Mouse (Mus musculus) intestine, embryonic 14.5 days (tissue): ENCODE results near the gene Mmadhc. TPM values are rescaled to one million over a fixed set of nuclear protein-coding genes. Genes with fewer than 3 reads are reported as not detected.

Experiments
- ATAC-seq: fragments of 200-750 bp; cut with Nextera tagmentation; replicated peaks from 2 replicates; pipeline ENCODE4 v1.8.0; 2017; ENCODE audit warnings: low read depth, moderate number of reproducible peaks, moderate TSS enrichment, moderate library complexity; ENCODE audit not compliant: low FRiP score, low TSS enrichment
- DNase-seq: peaks from one replicate; pipeline ENCODE4 v3.0.0-alpha.2; 2018; ENCODE audit warnings: low spot score
- H3K27ac ChIP-seq: fragments of 300-500 bp; sonication (generic); 2 replicates; pipeline ENCODE4 v1.5.1; 2014; ENCODE audit warnings: low read depth, mild to moderate bottlenecking, control low read depth
- H3K27me3 ChIP-seq: fragments of 300-500 bp; sonication (generic); replicated peaks from 2 replicates; pipeline ENCODE4 v1.6.1; 2014; ENCODE audit warnings: low read length, control low read depth; ENCODE audit not compliant: control insufficient read depth, insufficient read depth
- H3K36me3 ChIP-seq: fragments of 300-500 bp; sonication (generic); 2 replicates; pipeline ENCODE4 v1.6.1; 2014; ENCODE audit warnings: low read length, control low read depth; ENCODE audit not compliant: control insufficient read depth, insufficient read depth
- H3K4me1 ChIP-seq: fragments of 300-500 bp; sonication (generic); replicated peaks from 2 replicates; pipeline ENCODE4 v1.6.1; 2014; ENCODE audit warnings: low read length, control low read depth, mixed read lengths; ENCODE audit not compliant: control insufficient read depth, insufficient read depth
- H3K4me2 ChIP-seq: fragments of 300-500 bp; sonication (generic); 2 replicates; pipeline ENCODE4 v1.6.1; 2014; ENCODE audit warnings: low read length
- H3K4me3 ChIP-seq: fragments of 300-500 bp; sonication (generic); 2 replicates; pipeline ENCODE4 v1.5.1; 2014; ENCODE audit warnings: low read depth, low read length, control low read depth, mixed read lengths
- H3K9ac ChIP-seq: fragments of 300-500 bp; sonication (generic); 2 replicates; pipeline ENCODE4 v1.6.1; 2014; ENCODE audit warnings: mild to moderate bottlenecking, low read length
- H3K9me3 ChIP-seq: fragments of 300-500 bp; sonication (generic); 2 replicates; pipeline ENCODE4 v1.6.1; 2016; ENCODE audit warnings: low read length, control low read depth; ENCODE audit not compliant: control insufficient read depth
- WGBS: fragments of 180-500 bp; shearing (Covaris S2); extraction: QIAGEN DNeasy Blood & Tissue Kit; methylation state at CpG from one replicate; pipeline ENCODE4 v1.1.7; 2014; 5-methylcytosine and 5-hydroxymethylcytosine counted together
- polyA plus RNA-seq: library from polyadenylated mRNA; unstranded; fragments of >200 nt; fragmentation: Nextera tagmentation; extraction: Ambion mirVana; gene quantifications from 2 replicates; pipeline ENCODE4 v1.2.1, GENCODE M21; 2014

The Mmadhc gene
- polyA plus RNA-seq, 1 experiment from 2014 or later = 147 TPM

DNA sequence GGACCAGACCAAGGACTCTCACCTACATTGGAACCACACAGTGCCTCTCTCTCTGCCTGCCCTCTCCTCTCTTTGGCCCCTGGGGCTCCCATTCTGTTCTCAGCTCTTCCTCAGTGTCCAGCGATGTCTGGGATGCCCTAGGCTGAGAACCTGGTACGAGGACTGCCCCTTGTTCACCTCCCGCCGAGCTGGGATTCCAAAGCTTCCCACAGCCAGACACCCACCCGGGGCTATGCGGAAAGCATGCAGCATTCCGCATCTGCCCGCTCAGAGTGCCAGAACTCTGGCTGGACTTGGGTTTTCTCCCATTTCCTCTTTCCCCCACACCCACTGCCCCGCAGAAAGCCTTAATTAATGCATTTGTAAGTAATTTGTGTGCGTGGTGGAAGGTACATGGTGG, 19.9 kb downstream of the Mmadhc start:
- no peaks in the 10 kb centered on the region for H3K4me1 ChIP-seq
- no peak overlapping the region for H3K9ac ChIP-seq
- no peak overlapping the region for H3K27ac ChIP-seq
- ATAC-seq = no peak
- DNase-seq = no peak
- WGBS = 64% methylated on average over 10 of the region's 10 CpGs
- H3K4me2 ChIP-seq = no peak overlapping the region
- H3K4me3 ChIP-seq = no peak overlapping the region
- peaks cover 34% of the 10 kb centered on the region for H3K36me3 ChIP-seq
- no peaks in the 10 kb centered on the region for H3K9me3 ChIP-seq
- no peaks in the 10 kb centered on the region for H3K27me3 ChIP-seq

DNA sequence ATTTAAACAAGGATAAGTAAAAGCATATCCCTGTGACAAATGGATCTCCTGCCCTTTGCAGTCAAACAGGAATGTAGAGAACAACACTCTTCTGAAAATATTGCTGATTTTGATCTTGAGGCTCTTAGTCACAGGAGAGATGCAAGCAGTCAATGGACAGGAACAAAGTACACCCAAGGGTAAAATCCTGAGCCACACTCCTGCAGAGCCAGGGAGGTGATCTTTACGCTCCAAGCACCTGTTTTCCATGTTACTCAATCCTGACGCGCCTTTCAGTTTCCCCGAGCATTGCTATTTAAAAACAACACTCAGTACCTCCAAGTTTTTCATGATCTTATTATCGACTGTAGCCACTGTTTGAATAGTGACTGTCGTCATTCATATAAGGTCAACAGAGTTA, 23.2 kb downstream of the Mmadhc start:
- H3K27ac ChIP-seq = no peak overlapping the region
- no peaks in the 10 kb centered on the region for H3K27me3 ChIP-seq
- no peak overlapping the region for H3K4me2 ChIP-seq
- WGBS = 70% methylated on average over 6 of the region's 6 CpGs
- DNase-seq = no peak
- ATAC-seq = no peak
- peaks cover 6% of the 10 kb centered on the region for H3K36me3 ChIP-seq
- no peaks in the 10 kb centered on the region for H3K9me3 ChIP-seq
- H3K4me3 ChIP-seq = no peak overlapping the region
- H3K9ac ChIP-seq = no peak overlapping the region
- no peaks in the 10 kb centered on the region for H3K4me1 ChIP-seq

DNA sequence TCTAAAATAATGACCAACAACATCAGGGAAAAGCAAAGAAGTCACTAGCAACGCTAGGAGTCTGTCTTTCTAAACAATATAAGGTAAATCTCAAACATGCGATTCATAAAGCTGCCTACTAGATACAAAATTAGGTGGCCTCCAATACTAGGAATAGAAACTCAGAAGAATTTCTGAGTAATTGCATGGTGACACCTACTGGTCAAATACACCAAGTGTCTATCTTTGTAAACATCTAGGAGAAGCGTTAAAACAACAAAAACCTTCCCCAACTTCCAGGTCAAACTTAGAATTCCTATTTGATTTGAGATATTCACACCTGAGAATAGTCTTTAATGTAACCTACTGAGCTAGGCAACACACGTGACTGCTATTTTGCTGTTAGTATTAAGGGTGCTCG, 24.4 kb downstream of the Mmadhc start:
- Histone ChIP-seq H3K36me3 (no peaks in the 10 kb centered on the region), H3K27ac (no peak overlapping the region), H3K4me1 (no peaks in the 10 kb centered on the region), H3K4me2 (no peak overlapping the region), H3K4me3 (no peak overlapping the region), H3K9ac (no peak overlapping the region), H3K27me3 (no peaks in the 10 kb centered on the region), H3K9me3 (no peaks in the 10 kb centered on the region)
- WGBS = 40% methylated on average over 5 of the region's 5 CpGs
- DNase-seq (no peak), ATAC-seq (no peak)

DNA sequence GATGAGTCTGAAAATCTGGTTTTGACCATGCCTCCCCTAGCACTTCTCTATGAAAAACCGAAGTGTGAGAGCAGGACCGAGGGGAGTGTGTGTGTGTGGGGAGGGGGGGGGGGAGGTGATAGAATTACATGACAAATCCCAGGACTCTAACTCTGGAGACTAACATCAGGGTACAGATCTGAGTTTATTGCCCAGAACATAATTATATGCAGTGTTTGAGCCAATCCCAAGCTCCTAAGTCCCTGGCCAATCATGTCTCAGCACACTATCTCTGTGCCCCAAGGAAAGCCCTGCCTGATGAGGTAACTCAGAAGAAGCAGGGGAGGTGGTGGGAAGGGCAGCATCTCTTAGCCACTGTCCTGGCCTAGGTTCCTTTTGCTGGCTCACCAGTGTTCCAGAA, 28.1 kb downstream of the Mmadhc start:
- Histone ChIP-seq H3K36me3 (no peaks in the 10 kb centered on the region), H3K27ac (no peak overlapping the region), H3K9ac (no peak overlapping the region), H3K4me1 (no peaks in the 10 kb centered on the region), H3K4me3 (no peak overlapping the region), H3K27me3 (no peaks in the 10 kb centered on the region), H3K4me2 (no peak overlapping the region), H3K9me3 (no peaks in the 10 kb centered on the region)
- WGBS = 24% methylated on average over 2 of the region's 2 CpGs
- DNase-seq (no peak), ATAC-seq (no peak)

DNA sequence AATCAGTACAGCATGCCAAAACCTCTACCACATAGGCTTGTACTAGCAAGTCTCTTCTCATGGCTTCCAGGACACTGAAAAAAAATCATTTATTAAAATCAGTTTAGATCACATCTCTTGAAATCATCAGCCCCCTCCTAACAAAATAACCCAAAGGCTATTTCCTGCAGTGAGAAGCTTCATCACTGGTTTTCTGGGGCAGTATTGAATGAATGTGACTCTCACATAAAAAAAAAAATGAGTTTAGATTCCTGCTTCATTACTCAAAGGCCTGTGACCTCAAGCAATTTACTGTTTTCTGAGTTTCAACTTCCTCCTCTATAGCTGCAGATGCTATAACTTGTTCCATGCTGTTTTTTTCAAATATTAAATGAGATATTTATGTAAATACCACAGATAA, 29.6 kb downstream of the Mmadhc start:
- Histone ChIP-seq H3K4me2 (no peak overlapping the region), H3K9ac (no peak overlapping the region), H3K27me3 (no peaks in the 10 kb centered on the region), H3K4me1 (no peaks in the 10 kb centered on the region), H3K4me3 (no peak overlapping the region), H3K36me3 (no peaks in the 10 kb centered on the region), H3K27ac (no peak overlapping the region), H3K9me3 (no peaks in the 10 kb centered on the region)
- ATAC-seq (no peak), DNase-seq (no peak)

DNA sequence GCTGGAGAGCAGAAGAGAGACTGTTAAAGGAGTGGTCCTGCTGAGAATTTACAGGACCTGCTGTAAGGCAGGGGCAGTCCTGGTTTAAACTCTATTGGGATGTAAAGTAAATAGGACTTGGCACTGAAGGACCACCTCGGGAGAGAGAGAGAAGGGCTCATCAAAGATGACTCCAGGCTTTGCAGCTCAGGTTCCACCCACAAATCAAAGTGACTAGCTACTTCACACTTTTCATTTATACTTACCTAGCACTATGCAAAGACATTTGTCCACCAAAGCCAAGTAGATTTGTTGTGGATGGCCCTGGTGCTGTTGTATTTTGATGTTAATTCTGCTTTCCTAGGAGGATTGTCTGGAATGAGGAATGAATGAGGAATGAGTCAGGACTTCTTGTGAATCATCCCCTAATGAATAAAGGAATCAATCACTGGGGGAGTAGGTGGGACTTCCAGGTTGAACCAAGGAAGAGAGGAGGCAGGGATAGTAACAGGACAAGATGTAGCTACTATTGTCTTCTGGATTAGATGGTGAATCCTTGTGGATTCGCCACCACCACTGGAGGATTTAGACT, 31.3 kb downstream of the Mmadhc start:
- Histone ChIP-seq H3K9ac (no peak overlapping the region), H3K27me3 (no peaks in the 10 kb centered on the region), H3K27ac (no peak overlapping the region), H3K36me3 (no peaks in the 10 kb centered on the region), H3K4me2 (no peak overlapping the region), H3K9me3 (no peaks in the 10 kb centered on the region), H3K4me3 (no peak overlapping the region), H3K4me1 (no peaks in the 10 kb centered on the region)
- WGBS = 49% methylated on average over 2 of the region's 2 CpGs
- ATAC-seq (no peak), DNase-seq (no peak)

DNA sequence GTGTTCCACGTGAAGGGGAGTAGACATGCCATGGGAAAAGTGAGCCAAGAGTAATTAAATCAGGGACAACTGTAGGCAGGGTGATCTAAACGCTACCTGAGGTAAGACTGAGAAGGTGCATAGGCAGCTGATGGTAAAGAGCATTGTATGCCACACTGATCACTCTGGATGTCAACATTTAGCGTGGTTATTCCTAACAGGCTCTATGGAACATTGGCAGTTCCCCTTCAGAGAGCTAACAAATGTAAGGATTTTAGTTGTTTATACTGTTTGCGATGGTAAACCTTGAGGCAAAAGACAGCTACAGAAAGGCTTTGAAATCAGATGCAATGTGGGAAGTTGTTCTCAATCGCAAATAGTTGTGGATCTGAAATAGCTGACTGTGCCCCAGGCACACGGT, 32.5 kb downstream of the Mmadhc start:
- Histone ChIP-seq H3K4me2 (no peak overlapping the region), H3K36me3 (no peaks in the 10 kb centered on the region), H3K27ac (no peak overlapping the region), H3K9me3 (no peaks in the 10 kb centered on the region), H3K4me3 (no peak overlapping the region), H3K4me1 (no peaks in the 10 kb centered on the region), H3K9ac (no peak overlapping the region), H3K27me3 (no peaks in the 10 kb centered on the region)
- DNase-seq = no peak
- ATAC-seq = no peak
- 71% methylated on average over 6 of the region's 6 CpGs for WGBS

DNA sequence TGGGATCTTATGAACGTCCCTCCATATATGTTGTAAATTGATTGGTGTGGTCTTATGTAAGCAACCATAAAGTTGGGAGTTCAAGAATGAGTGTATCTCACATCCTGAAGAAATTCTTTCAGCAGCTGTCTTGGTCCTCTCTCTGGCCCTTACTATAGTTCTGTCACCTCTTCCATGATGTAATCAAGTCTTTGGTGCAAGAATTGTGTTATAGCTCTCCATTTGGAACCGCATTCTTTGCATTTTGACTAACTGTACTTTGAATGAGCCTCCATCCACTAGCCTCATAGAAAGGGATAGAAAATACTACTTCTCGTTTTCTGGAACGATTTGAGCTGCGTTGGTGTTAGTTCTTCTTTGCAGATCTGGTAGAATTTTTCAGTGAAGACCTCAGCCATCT, 41.6 kb downstream of the Mmadhc start:
- WGBS = 87% methylated on average over 5 of the region's 5 CpGs
- H3K27me3 ChIP-seq = no peaks in the 10 kb centered on the region

DNA sequence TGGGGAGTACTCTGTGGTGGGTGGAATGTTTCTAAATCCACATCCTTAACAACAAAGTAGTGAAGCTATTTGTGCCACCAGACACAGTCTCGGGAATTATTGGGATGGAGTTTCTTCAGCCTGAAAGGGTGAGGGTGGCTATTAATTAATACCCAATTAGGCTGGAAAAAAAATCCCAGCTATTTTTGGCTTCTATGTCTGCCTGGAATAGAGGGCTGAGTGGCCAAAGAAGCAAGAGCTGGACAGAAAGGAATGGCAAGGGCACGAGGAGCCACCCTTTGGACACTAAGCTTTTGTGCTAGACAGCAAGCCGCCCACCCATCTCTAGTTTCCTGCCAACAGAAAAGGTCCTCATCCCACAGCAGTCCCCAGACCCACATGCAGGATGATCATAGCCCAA, 48.0 kb downstream of the Mmadhc start:
- Histone ChIP-seq H3K4me2 (no peak overlapping the region), H3K36me3 (no peaks in the 10 kb centered on the region), H3K4me3 (no peak overlapping the region), H3K27ac (no peak overlapping the region), H3K9ac (no peak overlapping the region), H3K4me1 (no peaks in the 10 kb centered on the region), H3K9me3 (no peaks in the 10 kb centered on the region), H3K27me3 (no peaks in the 10 kb centered on the region)
- ATAC-seq (no peak), DNase-seq (no peak)
- WGBS = 79% methylated on average over 3 of the region's 3 CpGs

More for the DNA sequence above, 41.6 kb downstream of the Mmadhc start:
- Histone ChIP-seq H3K9me3 (no peaks in the 10 kb centered on the region), H3K9ac (no peak overlapping the region), H3K27ac (no peak overlapping the region), H3K4me3 (no peak overlapping the region), H3K4me2 (no peak overlapping the region), H3K4me1 (no peaks in the 10 kb centered on the region), H3K36me3 (no peaks in the 10 kb centered on the region)
- no peak for ATAC-seq
- no peak for DNase-seq
